Mouse (Mus musculus): ENCODE measurements around the gene Cavin1.

GRCm38 (mm10) chr11:100914415-100914814, 56.3 kb downstream of the Cavin1 start:
- TF ChIP-seq KAT2A (conservative IDR thresholded peaks at IDR 0.05; ENCODE audit: low read depth, low read length) (no peak), MAFK (IDR thresholded peaks at IDR 0.05; ENCODE audit: borderline replicate concordance, low read depth, low read length) (no peak), MAX (IDR thresholded peaks at IDR 0.05; ENCODE audit: low read length) (no peak), USF1 (IDR thresholded peaks at IDR 0.05; ENCODE audit: low read depth, low read length) (no peak), CTCF (IDR thresholded peaks at IDR 0.05 in 2 of 3, conservative IDR thresholded peaks at IDR 0.05 in 1 of 3; ENCODE audit: control insufficient read depth in 1 of 3, insufficient read depth in 1 of 3, low read depth in 2 of 3, low read length in 3 of 3, poor library complexity in 1 of 3, severe bottlenecking in 1 of 3) (no peak), EP300 (IDR thresholded peaks at IDR 0.05; ENCODE audit: low read depth in 1 of 2, low read length in 2 of 2) (no peak), POLR2A (IDR thresholded peaks at IDR 0.05; ENCODE audit: control insufficient read depth in 1 of 2, insufficient read depth in 1 of 2, low read depth in 1 of 2, low read length in 2 of 2, poor library complexity in 1 of 2) (no peak), GATA1 (IDR thresholded peaks at IDR 0.05; ENCODE audit: low read depth, low read length) (no peak), TCF12 (IDR thresholded peaks at IDR 0.05; ENCODE audit: low read depth, low read length) (no peak), ELF1 (IDR thresholded peaks at IDR 0.05; ENCODE audit: low read depth, low read length) (no peak), HCFC1 (IDR thresholded peaks at IDR 0.05; ENCODE audit: low read depth, low read length) (no peak)
